Mouse (Mus musculus) MN1 (cell line): ENCODE measurements around the gene Ubxn6.
"Not testable (repeated sequence)": the region's sequence is repeated elsewhere in the genome, so short reads cannot be mapped to it uniquely, and the experiment has no call there.

Experiments used
- DNase-seq: peaks from one replicate; pipeline ENCODE4 v3.0.0-alpha.2; 2016; ENCODE audit warnings: low spot score

The Ubxn6 gene

DNA sequence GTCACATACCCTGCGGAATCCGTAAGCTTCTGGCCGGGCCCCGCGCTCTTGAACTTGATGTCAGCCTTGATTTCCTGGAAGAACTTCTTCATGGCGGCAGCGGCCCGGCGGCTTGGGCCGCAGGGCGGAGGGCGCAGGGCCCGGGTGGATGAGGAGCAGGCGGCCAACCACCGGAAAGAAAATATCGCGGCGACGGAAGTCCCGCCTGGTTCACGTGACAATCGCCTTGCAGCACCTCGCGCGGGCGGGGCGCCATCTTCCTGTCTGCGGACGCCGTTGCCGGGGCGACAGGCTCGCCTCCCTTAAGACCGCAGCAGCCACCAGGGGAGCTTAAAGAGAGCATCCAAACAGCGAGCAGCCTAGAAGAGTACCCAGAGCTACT, at the start of gene Ubxn6:
TSS of gene Ubxn6 (minus strand) at position 202 of the 382 bp plus-strand sequence.
- DNase-seq = peak; percentile 99

- DNase-seq = no peak
Observed at GRCm38 (mm10) chr17:56123681-56124340, 49.0 kb upstream of the Ubxn6 start.

GRCm38 (mm10) chr17:56123161-56123560, 48.3 kb upstream of the Ubxn6 start:
- DNase-seq = no peak

DNA sequence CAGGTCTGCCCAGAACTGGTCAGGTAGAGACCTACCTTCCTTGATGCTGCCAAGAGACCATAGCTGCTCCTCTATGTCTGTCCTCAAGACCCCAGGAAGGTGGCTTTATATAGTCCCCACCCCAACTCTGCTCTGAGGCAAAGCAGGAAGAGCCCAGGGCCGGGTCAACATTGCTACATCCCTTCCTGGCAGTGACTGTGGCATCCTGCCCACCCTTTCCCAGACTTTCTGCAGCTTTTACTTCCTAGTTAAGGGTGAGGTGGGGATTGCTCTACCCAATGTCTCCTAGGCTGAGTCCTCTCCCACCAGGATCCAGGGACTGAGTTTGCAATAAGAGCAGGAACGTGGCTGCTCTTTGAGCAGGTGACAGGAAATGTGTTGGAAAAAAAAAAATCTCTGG, 47.0 kb upstream of the Ubxn6 start, which contains the start of gene Lrg1:
TSS of gene Lrg1 (minus strand) at position 176 of the 400 bp plus-strand sequence.
- no peak for DNase-seq

- DNase-seq = peak; percentile 60
Observed at GRCm38 (mm10) chr17:56119981-56120880, 45.4 kb upstream of the Ubxn6 start.

DNA sequence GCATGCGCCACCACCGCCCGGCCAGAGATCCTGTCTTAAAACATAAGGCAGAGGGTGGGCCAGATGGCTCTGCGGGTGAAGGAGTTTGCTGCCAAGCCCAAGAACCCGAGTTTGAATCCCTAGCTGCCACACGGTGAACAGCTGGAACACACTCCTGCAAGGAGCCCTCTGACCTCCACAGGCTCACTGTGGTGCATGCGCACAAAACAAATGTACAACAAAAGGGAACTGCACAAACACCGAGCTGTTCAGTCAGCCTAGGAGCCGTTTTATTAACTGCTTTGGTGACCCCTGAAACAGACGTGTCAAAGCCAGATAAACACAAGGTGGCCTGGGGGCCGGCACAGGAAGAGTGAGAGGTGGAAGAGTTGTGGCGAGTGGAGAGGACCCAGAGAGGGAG, 44.6 kb upstream of the Ubxn6 start:
- DNase-seq = peak; percentile 39

DNA sequence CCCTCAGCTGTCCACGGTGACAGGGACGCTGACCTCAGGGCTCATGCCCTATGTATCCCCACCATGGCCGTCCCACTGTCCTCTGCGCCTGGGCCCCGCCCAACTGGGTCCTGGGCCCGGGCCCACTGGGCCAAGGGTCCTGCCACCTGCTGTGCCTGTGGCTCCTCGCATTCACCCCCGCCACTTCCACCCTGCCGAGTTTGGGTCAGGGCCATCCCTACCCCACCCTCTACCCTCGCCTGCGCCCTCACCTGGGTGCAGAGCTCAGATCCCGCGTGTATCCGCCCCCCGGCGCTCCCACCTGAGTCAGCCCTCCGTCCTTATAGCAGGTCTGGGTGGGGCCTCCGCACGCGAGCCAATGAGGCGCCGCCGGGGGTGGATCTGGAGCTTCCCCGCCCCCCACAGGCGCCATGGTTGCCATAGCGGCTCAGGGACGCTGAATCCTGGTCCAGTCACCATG, 42.5 kb upstream of the Ubxn6 start, which contains the start of gene Plin5:
TSS of gene Plin5 (minus strand) at position 346 of the 460 bp plus-strand sequence.
- DNase-seq = no peak

GRCm38 (mm10) chr17:56116193-56116592, 41.4 kb upstream of the Ubxn6 start:
- DNase-seq = no peak

DNA sequence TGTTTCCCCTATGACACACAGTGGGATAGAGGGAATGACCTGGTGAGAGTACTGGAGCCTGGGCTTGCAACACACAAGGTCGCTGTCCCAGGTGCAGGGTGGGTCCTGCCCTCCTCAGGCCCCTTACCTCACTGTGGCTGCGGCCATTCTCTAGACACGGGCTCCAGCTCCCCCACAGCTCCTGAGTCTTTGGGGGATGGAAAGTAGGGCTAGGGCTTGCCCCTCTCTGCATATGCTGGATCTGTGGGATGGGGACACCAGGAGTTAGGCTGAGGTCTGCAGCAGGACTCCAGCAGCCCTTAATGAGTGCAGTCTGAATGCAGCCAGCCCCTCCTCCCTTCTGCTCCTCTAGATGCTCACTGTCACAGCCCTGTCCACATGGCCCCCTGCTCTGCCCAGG, 37.9 kb upstream of the Ubxn6 start:
- no peak for DNase-seq

GRCm38 (mm10) chr17:56111864-56112263, 37.0 kb upstream of the Ubxn6 start:
- peak; percentile 84 for DNase-seq

- no peak for DNase-seq
Observed at GRCm38 (mm10) chr17:56111021-56111420, 36.2 kb upstream of the Ubxn6 start.

DNA sequence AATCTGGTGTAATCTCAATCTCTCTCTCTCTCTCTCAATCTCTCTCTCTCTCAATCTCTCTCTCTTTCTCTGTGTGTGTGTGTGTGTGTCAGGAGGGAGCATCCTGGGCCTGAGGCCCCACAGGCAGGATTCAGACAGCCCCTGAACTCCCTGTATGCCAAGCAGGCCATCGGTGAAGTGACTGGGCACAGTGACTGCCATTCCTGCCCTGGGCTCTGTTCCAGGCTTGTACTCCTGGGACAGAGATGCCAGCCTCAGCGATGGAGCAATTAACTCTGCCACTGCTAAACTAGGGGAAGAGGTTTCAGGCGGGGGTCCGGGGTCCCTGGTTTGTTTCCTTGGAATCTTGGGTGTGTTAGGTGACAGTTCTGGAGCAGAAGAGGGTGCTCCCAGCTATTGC, 35.7 kb upstream of the Ubxn6 start:
- peak; percentile 50 for DNase-seq

GRCm38 (mm10) chr17:56109219-56110051, 34.6 kb upstream of the Ubxn6 start, which contains the start of gene Plin4:
Plin4 (minus strand) TSS chr17:56109803.
- DNase-seq = peak; percentile 55

GRCm38 (mm10) chr17:56108334-56109044, 33.7 kb upstream of the Ubxn6 start:
- DNase-seq = no peak

DNA sequence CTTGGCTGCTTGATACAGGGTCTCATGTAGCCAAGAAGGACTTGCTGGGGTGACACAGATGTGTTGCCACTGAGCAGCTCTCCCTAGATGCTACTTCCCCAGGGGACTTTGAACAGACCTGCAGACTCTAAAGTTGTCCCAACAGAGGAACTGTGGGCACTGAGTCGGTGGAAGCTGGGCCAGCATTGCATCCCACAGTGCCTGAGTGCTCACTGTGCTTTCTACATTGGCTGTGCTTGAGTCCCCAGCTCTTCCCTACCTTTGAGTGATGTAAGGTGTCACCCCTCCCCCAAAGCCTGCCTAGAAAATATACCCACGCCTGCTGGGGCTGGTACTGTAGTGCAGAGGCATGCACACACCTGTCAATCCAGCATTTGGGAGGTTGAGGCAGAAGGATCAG, 32.9 kb upstream of the Ubxn6 start:
- no peak for DNase-seq

- DNase-seq = no peak
Observed at GRCm38 (mm10) chr17:56106981-56107380, 32.2 kb upstream of the Ubxn6 start.

DNA sequence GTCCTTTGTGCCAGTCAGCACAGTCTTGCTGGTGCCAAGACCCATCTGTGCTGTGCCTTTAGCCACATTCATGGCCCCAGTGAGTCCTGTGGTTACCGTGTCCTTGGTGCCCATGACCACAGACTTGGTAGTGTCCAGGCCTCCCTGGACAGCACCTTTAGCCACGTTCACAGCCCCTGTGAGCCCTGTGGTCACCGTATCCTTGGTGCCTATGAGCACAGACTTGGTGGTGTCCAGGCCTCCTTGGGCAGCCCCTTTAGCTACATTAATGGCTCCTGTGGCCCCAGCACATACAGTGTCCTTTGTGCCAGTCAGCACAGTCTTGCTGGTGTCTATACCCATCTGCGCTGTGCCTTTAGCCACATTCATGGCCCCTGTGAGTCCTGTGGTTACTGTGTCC, 31.6 kb upstream of the Ubxn6 start:
- not testable (repeated sequence) for DNase-seq

GRCm38 (mm10) chr17:56104821-56105220, 30.0 kb upstream of the Ubxn6 start:
- DNase-seq = not testable (repeated sequence)

GRCm38 (mm10) chr17:56103465-56104285, 28.8 kb upstream of the Ubxn6 start:
- DNase-seq = no peak

GRCm38 (mm10) chr17:56102927-56103326, 28.1 kb upstream of the Ubxn6 start:
- DNase-seq = no peak
